Mouse (Mus musculus): ENCODE measurements around the gene Uba6.

Uba6 gene

DNA sequence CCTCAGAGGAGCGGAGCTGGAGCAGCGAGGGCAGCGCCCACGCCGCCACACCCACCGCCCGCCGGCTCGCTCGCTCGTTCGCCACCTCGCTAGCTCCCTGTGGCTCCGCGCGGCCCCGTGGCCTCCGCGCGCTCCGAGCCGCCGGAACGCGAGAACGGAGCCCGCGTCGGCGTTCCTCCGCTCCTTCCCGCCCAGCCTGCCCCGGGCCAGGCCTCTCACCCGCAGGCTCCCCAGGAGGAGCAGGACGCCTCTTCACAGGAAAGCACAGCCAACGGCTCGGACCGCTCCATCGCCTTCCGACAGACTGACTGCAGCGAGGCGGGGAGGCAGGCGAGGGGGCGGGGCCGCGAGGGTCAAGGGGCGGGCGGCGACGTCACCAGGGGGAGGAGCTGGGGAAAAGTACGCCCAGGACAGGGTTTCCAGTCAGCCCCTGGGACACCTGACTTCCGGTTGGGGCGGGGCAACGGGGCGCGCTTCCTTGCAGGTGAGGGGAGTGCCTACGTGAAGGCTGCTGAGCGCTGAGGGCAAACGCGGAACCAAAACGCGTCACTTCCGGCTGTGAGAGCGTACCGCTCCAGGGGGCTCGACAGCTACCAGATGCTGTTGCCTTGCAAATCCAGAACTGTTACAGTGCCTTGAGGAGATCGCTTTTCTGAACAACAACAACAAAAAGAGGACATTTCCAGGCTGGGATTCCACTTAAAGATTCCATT, at the start of gene Uba6:
Gene Uba6, minus strand, starts transcription at position 355 of the 713 bp plus-strand sequence.
- DNase-seq (ENCODE audit: low read depth, low spot score), result peak; percentile 95

DNA sequence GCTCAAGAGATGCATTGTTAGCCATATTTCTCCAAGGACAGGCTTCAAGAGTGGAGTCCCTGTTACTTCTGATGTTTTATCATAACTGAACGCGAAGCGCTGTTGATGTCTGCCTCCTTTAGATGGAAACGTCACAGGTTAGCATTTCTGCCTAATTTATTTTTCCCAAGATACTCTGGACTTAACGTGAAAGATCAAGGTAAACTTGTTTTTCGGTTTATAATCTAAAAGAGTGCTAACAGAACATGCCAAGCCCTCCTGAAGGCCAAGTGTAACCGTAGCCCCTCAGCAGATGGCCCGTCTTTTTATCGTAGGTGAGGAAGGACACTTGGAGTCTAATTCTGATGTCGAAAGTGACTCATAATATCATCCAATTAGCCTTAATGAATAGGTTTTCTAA, 25.2 kb upstream of the Uba6 start, which contains the start of gene Gnrhr:
Gene Gnrhr, minus strand, starts transcription at position 101 of the 400 bp plus-strand sequence.
- no peak for DNase-seq (ENCODE audit: low read depth, low spot score)

DNA sequence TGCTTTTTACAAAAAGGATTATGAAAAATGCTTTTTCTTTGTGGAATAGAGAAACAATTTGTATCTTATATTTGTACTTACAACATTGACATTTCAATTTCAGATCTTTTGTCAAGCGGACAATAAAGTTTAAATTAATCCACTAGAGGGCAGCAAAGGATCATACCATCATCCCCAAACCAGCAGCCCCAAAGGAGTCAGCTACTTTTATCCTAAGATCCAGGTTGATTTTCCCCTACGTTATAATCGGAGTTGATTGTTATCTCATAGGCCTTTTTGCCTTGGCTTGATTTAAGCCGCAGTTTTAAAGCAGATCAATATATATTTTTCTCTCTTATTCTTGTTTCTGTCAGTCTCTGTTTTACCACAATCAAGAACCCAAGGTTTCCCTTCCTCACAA, 18.8 kb upstream of the Uba6 start:
- DNase-seq (ENCODE audit: low read depth, low spot score), result peak; percentile 13

DNA sequence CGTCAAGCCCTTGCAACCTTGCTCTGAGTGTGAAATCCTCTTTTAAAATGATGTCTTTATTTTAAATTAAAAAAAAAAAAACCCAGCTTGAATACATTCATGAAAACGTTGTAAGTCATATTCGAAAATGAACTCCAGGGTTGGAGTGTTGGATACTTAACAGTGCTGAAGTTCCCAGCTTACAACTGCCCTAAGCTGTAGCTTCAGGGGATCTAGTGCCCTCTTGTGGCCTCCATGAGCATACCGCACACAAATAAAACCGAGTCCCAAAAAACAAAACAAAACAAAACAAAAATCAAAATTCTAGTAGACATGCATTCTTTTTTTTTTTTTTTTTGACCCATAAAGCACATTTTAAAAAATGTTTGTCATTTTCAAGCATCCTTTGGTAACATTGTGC, 18.2 kb upstream of the Uba6 start:
- peak; percentile 21 for DNase-seq (ENCODE audit: low read depth, low spot score)

DNA sequence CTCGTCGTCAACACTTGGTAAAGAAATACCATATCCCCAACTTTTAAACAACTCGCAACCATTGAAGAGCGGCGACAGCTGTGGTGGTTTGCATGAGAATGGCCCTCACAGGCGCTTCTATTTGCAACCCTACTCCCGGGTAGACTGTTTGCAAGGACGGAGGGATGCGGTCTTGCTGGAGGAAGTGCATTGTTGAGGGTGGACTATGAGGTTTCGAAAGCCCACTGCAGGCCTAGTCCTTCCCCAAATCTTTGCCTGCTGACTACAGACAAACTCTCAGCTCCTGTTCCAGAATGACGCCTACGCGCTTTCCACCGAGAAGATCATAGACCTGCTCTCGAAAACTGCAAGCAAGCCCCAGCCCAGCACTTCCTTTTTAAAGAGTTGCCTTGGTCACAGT, 17.7 kb upstream of the Uba6 start:
- peak; percentile 10 for DNase-seq (ENCODE audit: low read depth, low spot score)

DNA sequence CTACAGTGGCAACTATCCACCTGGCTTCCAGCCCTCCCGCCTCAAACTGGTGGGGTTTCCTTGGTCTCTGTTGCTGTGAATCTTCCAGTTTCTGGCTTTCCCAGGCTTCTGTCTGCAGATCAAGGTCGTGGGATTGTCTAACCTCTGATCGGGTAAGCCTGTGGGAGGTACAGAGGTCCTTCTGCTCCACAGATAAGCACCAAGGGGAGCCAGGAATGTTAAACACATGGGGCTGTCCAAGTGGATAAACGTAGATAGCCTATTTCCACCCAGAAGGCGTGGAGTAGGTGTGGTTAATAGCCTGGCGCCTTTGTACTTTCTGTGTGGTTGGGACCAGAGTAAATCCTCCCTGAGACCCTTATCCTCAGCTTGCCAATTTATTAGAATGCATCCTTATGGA, 14.8 kb upstream of the Uba6 start:
- no peak for DNase-seq (ENCODE audit: low read depth, low spot score)

DNA sequence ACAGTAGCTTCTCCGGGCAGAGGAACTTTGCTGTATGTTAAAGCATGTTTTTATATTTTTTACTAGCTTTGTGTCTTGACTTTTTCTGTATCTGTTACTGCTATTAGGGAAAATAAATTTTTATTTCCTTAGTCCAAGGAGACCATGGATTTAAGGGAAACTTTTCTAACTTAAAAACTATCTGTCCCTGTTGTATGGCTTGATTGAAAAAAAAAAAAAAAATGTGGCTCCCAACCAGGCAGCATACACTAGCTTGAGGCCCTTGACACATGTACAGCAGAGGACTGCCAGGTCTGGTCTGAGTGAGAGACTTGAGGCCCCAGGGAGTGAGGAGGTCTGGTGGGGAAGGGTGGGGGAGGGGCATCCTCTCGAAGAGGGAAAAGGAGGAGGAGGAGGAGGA, 1.2 kb upstream of the Uba6 start:
- DNase-seq (ENCODE audit: low read depth, low spot score), result no peak

DNA sequence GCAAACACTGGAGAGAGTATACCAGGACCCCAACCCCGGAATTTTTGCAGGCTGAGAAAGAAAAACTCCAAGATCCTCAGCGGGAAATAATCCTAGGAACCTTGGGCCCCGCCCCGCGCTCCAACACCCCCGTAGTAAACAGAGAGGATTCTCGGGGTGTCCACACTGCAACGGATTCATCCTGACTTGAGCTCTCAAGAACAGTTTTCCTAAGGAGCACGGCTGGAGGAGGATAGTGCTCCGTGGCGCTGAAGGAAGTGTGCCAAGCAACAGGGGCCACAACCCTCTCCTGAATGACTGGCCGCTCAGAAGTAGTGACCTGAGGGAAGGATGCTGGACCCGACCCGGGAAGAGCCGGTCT, 535 bp downstream of the Uba6 start:
- DNase-seq (ENCODE audit: low read depth, low spot score), result no peak

DNA sequence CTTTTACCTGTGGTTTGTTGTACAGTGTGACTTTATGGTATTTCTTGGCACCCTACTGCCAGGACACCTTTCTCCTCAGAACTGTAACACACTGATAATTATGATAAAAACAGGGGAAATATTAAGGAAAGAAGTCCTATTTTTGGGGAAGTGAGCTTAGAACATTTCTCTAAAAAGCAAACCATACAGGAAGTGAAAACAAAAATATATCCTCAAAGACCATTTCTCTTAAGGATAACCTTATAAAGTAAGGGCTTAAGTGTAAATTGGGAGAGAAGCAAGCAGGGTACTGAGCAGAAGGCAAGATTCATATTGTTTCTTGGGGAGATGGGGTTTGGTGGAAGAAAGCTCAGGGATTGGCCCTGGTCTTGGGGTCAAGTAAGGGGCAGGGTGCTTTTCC, 42.8 kb downstream of the Uba6 start:
- no peak for DNase-seq (ENCODE audit: low read depth, low spot score)

DNA sequence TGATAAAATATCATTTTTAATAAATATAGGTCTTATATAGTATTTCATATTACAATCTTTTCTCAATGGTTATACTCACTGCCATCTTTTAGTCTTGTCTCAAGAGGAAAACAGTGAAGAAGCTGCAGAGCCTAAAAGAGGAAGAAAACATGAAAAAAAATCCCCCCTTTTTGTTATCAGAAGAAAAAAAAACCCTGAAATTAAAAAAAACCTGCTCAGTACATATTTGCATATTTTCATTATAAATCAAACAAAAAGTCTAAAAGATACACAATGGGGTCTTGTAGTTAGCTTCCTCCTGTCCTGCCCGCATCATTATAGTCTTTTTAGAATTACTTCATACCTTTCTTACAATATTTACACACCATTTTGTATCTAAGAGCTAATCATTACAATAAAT, 43.9 kb downstream of the Uba6 start:
- DNase-seq (ENCODE audit: low read depth, low spot score), result no peak

DNA sequence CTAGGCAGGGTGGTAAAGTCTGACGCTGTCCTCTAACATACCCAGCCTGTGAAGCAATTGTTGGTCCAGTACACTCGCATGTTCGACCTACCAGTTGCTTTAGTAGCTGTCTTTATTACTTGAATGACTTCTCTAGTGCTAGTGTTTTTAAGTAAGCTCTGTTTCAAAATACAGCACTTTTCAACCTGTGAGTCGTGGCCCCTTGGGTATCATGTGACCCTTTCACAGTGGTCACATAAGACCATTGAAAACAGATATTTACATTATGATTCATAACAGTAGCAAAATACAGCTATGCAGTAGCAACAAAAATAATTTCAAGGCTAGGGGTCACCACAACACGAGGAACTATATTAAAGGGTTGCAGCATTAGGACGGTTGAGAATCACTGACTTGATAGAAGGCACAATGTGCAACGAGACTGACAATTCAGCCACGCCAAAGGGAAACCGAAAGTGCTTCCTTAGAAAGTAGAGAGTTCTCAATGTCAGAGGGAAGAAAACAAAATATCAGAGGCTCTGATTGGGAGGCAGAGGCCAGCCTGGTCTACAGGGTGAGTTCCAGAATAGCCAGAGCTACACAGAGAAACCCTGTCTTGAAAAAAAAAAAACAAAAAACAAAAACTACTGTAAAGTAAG, 54.0 kb downstream of the Uba6 start:
- no peak for DNase-seq (ENCODE audit: low read depth, low spot score)

DNA sequence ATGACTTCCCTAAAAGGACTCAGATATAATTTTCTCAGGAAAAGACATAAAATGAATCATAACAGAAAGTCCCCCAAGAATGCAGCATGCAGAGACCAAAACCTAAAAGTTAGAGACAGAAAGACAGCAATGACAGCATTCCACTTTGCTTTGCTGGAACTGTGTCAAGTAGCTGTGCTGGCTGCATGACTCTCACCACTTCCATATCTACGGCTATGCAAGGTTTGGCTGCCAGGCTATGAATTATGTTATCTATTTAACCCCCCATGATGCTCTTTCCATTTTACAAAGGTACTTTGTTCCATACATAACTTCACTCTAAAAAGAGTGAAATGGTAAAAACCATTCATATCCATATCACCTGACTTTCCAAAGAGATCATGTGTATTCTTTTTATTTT, 58.6 kb downstream of the Uba6 start:
- no peak for DNase-seq (ENCODE audit: low read depth, low spot score)

DNA sequence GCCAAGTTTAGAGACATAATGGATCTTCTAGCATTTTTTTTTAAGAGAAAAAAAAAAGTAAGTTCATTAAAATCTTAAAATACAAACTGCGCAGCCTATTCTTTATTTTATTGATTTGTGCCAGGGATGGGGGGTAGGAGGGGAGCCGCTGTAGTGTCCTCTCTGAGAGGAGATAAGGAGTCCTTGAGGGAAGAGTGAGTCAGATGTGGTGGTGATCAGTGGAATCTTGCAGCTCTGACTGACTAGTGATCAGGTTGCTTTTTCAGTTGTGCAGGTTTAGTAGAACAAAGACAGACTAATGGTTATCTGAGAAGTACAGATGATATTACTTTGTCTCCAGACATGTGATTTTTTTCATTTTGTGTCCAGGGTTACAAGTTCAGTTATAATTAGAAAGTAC, 59.6 kb downstream of the Uba6 start:
- no peak for DNase-seq (ENCODE audit: low read depth, low spot score)

DNA sequence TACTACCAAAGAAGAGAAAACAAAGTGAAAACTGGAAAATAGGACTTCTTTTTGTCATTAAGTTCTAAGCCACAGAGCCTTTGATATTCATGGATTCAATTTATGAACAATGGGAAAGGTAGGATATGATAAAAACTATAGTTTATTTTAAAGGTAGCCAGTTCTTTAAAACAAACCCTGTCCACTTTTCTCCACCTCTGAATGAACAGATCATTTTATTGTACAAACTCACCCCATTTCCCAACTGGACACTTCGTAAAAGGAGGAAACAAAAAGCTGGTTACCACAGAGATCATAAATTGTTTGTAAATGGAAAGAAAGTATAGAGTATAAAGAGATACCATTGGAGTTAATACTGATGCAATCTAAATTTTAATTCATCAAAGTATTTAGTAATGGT, 61.5 kb downstream of the Uba6 start:
- DNase-seq (ENCODE audit: low read depth, low spot score), result no peak

DNA sequence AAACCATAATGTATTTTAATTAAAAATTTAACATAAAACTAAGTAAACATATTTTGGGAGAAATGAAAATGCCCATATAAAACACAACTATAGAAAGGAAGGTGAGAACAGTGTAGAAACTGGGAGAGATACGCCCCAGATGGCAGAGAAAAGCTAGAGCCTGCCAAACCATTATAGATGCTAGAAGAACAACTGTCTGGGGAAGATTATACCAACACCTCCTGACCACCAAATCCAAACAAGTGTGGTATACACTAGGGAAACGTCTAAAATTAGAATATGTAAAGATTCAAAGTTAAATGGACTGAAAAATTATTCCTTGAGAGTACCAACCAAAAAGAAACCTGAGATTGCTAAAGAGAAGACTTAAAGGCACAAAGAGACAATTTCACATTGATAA, 66.0 kb downstream of the Uba6 start:
- no peak for DNase-seq (ENCODE audit: low read depth, low spot score)

DNA sequence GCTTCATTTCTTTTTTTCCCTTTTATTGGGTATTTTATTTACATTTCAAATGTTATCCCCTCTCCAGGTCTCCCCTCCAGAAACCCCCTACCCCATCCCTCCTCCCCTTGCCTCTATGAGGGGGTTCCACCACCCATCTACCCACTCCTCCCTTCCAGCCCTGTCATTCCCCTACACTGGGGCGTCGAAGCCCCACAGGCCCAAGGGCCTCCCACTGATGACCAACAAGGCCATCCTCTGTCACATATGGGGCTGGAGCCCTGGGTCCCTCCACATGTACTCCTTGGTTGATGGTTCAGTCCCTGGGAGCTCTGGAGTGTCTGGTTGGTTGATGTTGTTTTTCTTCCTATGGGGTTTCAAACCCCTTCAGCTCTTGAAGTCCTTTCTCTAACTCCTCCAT, 70.4 kb downstream of the Uba6 start:
- no peak for DNase-seq (ENCODE audit: low read depth, low spot score)

DNA sequence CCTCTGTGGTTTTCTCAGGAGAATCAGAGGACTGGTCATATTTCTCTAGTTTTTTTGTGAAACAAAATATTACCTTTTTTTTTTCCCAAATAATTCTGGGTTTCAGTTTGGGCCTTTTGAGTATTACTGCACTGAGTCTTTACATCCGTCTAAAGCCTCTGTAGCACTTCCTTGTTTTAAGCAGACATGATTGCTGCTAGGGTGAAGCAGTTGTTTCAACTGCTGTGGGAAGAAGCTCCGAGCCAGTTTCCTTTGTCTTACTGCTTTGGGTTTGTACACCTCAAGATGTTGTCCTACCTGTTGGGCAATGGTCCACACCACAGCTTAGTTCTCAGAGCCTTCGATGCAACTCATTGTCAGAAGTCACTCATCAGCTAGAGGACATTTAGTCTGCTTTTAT, 72.0 kb downstream of the Uba6 start:
- DNase-seq (ENCODE audit: low read depth, low spot score), result no peak

DNA sequence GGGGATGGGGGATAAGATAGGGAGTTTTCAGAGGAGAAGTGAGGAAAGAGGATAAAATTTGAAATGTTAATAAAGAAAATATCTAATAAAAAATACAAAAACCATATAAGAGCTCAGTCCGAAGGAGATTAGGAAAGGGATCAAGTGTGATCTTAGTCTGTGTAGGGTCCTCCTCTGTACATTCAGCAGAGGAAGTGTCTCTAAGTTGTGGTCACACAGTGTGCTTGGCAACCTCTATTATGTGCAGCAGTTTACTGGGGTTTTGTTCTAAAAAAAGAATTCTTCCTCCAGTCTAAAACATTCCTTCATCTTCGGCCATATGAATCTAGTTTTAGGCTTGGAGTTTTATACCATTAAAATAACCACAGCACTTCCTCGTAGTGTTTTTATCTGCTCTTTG, 73.6 kb downstream of the Uba6 start:
- no peak for DNase-seq (ENCODE audit: low read depth, low spot score)

DNA sequence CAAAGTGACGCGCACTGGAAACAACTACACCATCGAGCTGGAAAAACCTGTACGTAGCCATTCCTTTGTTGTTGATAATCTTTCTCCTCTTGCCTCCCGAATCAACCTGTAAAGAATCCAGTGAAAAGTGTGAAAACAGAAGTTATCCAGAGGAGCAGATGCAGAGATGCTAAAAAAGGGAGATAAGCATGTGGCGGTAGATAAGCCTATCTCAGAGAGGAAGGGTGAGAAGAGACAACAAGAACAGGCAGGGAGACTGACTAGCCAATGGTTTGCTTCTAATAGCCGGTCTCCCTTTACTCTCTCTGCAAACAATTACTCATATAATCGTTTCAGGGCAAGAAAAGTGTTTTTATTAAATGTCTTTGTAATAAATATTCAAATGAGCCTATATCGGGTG, 77.8 kb downstream of the Uba6 start:
- no peak for DNase-seq (ENCODE audit: low read depth, low spot score)

DNA sequence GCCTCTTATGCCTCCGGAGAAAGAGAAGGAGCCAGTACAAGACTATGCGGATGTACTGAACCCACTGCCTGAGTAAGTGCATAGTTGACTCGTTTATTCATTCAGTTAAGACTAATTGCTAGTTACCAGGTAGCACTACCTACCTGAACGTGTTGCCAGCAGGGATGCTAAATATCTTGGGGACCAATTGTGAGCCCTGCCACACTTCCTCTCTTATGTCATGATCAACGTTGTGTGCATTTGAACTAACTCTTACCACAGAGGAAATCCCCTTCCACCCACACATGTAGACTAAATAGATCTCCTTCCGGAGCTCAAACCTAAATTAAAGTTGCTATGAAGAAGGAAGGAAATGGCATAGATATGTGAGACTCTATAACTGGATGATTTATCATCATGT, 85.9 kb downstream of the Uba6 start:
- peak; percentile 7 for DNase-seq (ENCODE audit: low read depth, low spot score)

DNA sequence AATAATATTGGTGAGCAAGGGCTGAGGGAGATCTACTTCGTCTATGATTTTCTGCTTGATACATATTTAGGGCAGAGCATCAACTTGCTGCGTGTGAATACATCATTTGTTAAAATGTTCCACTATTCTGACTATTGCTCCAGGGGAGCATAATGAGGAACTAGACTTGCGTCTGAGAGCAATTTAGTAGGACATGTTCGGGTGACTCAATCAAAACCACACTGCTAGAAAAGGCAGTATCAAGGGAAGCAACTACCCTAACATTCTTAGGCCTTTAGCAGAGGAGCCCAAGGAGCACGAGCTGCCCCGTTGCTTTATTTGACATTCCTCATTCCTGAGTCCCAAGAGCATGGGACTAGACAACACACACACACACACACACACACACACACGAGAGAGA, 87.6 kb downstream of the Uba6 start:
- DNase-seq (ENCODE audit: low read depth, low spot score), result no peak

DNA sequence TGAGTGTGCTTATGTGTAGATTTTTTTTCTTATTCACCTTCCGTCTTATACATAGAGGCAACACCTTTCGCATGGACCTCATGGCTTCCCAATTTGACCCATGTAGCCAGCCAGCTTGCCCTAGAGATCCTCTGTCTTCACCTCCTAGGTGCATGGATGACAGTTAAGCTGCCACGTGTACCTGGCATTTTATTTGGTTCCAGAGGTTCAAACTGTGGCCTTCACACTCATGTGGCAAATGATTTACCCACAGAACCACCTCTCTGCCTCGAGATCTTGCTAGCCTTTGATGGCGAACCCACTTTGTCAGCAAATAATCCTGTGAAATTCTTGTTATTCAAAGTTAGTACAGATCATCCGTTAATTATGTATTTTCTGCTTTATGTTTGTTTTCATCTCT, 88.6 kb downstream of the Uba6 start:
- no peak for DNase-seq (ENCODE audit: low read depth, low spot score)

DNA sequence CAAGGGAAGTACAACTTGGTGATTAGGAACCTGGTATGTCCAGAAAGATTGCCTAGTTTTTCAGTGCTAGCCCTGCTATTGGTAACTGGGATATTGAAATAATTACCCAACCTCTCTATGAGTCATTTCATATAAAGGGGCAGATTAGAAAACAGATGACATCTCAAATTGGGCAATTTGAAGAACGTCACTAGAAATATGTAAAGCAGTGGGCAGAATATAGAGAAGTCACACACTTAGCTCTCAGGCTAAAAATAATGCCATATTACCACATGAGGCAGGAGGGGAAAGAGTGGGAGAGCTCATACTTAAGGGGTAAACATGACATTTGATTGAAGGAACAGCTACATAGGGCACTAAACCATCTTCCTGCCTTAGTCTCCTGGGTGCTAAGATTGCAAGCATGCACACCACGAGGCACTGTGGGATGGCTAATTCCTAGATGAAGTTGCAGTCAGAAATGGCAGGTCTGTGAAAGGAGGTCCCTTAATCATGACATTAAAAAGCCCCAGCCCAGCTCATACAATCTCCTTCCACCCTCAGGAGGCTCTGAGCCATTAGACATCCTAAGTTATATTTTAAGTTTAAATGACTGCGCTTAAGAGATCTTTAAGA, 93.8 kb downstream of the Uba6 start:
- peak; percentile 10 for DNase-seq (ENCODE audit: low read depth, low spot score)

All from skeletal muscle tissue, adult 2 months (tissue).